Mouse (Mus musculus) spleen, adult 2 months (tissue): Measurements from ENCODE around the gene Kctd15.

ENCODE experiments used
- CTCF ChIP-seq: fragments of 200-500 bp; IDR thresholded peaks from 2 replicates; pipeline ENCODE4 v1.5.1; 2011; ENCODE audit warnings: mild to moderate bottlenecking, inconsistent platforms; ENCODE audit not compliant: insufficient read depth, insufficient read length, insufficient replicate concordance; ENCODE audit errors: extremely low read depth
- POLR2A ChIP-seq: fragments of 200-500 bp; IDR thresholded peaks from 2 replicates; pipeline ENCODE4 v1.6.1; 2011; ENCODE audit warnings: low read depth, low read length, inconsistent platforms

DNA sequence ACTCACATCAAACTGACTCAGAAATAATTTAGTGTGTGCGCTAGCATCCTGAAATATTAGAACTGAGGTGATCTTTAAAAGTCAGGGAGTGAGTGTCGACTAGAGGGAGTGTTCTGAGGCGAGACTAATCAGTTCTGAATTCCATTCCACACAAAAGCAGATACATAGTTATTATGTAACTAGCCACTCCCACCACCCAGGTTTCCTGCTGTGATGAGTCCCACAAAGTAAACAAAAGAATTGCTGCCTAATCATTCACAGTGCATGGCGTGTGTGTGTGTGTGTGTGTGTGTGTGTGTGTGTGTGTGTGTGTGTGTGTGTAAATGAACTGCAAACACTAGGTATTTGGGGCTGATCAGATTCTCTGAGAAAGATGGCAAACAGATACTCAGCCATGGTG is 47.9 kb upstream of the Kctd15 start:
- no peak for TF ChIP-seq POLR2A
- no peak for TF ChIP-seq CTCF
